Mouse (Mus musculus) hematopoietic stem cell, adult 5-6 weeks (primary cell): ENCODE results near the gene Gpatch2l. TPM values are rescaled to one million over a fixed set of nuclear protein-coding genes. Genes with fewer than 3 reads are reported as not detected.

Experiments used
- ATAC-seq, 2 experiments: fragments of 125-278 bp in 1 of 2; replicated peaks in 1 of 2; 2 replicates each; pipeline ENCODE4 v1.8.0; 2016 to 2017; ENCODE audit warnings: inconsistent platforms in 2 of 2, mild to moderate bottlenecking in 2 of 2, moderate number of reproducible peaks in 2 of 2, low read depth in 1 of 2, moderate TSS enrichment in 1 of 2; ENCODE audit not compliant: low FRiP score in 2 of 2, poor library complexity in 2 of 2, severe bottlenecking in 2 of 2, insufficient read depth in 1 of 2, low TSS enrichment in 1 of 2
- total RNA-seq: library from RNA; stranded (forward); fragments of 172-1452, 232-1000 nt; gene quantifications from 2 replicates; pipeline ENCODE4 v1.2.3, GENCODE M21; 2017

Gpatch2l gene
- 33.6 and 47.6 TPM in 2 replicates for total RNA-seq

- ATAC-seq: peak; percentile 96
Observed at GRCm38 (mm10) chr12:86241604-86242536, at the start of gene Gpatch2l. TSS of gene Gpatch2l (plus strand) at chr12:86241858.

- ATAC-seq: no peak
Observed at GRCm38 (mm10) chr12:86192036-86192449, 49.6 kb upstream of the Gpatch2l start.

- ATAC-seq: no peak
Observed at GRCm38 (mm10) chr12:86196944-86197343, 44.7 kb upstream of the Gpatch2l start.

- ATAC-seq: no peak
Observed at GRCm38 (mm10) chr12:86203443-86204057, 38.1 kb upstream of the Gpatch2l start.

GRCm38 (mm10) chr12:86211099-86211520 is 30.5 kb upstream of the Gpatch2l start:
- ATAC-seq: no peak

- peak in 1 of 2 experiments; percentile 51; a peak in 1 of 4 replicates for ATAC-seq
Observed at GRCm38 (mm10) chr12:86212693-86213470, 28.8 kb upstream of the Gpatch2l start.

GRCm38 (mm10) chr12:86214201-86214600 is 27.5 kb upstream of the Gpatch2l start:
- no peak for ATAC-seq

GRCm38 (mm10) chr12:86216687-86217421 is 24.8 kb upstream of the Gpatch2l start:
- ATAC-seq: no peak

- ATAC-seq: no peak
Observed at GRCm38 (mm10) chr12:86220200-86221021, 21.2 kb upstream of the Gpatch2l start.

- no peak for ATAC-seq
Observed at GRCm38 (mm10) chr12:86221074-86221703, 20.5 kb upstream of the Gpatch2l start.

- ATAC-seq: no peak
Observed at GRCm38 (mm10) chr12:86234295-86234694, 7.4 kb upstream of the Gpatch2l start.

GRCm38 (mm10) chr12:86238736-86239135 is 2.9 kb upstream of the Gpatch2l start:
- no peak for ATAC-seq

- ATAC-seq: peak; percentile 63 to 77
Observed at GRCm38 (mm10) chr12:86242563-86242962, 905 bp downstream of the Gpatch2l start.

- no peak for ATAC-seq
Observed at GRCm38 (mm10) chr12:86243936-86244335, 2.3 kb downstream of the Gpatch2l start.

- no peak for ATAC-seq
Observed at GRCm38 (mm10) chr12:86250183-86250582, 8.5 kb downstream of the Gpatch2l start.

- ATAC-seq: no peak
Observed at GRCm38 (mm10) chr12:86254910-86255309, 13.3 kb downstream of the Gpatch2l start.
